Mouse (Mus musculus): ENCODE data around the gene Shtn1.

The Shtn1 gene

GRCm38 (mm10) chr19:59052783-59053490 lies 23.0 kb downstream of the Shtn1 start:
- DNase-seq (ENCODE audit: low read depth in 2 of 2, low spot score in 2 of 2) = no peak

GRCm38 (mm10) chr19:59052053-59052452 lies 23.8 kb downstream of the Shtn1 start:
- DNase-seq (ENCODE audit: low read depth in 2 of 2, low spot score in 2 of 2) = no peak

GRCm38 (mm10) chr19:59051622-59052021 lies 24.3 kb downstream of the Shtn1 start:
- DNase-seq (ENCODE audit: low read depth in 2 of 2, low spot score in 2 of 2) = no peak

GRCm38 (mm10) chr19:59048852-59049251 lies 27.0 kb downstream of the Shtn1 start:
- DNase-seq (ENCODE audit: low read depth in 2 of 2, low spot score in 2 of 2) = no peak

- no peak for DNase-seq (ENCODE audit: low read depth in 2 of 2, low spot score in 2 of 2)
Observed at GRCm38 (mm10) chr19:59047511-59047910, 28.4 kb downstream of the Shtn1 start.

- no peak for DNase-seq (ENCODE audit: low read depth in 2 of 2, low spot score in 2 of 2)
Observed at GRCm38 (mm10) chr19:59041086-59041485, 34.8 kb downstream of the Shtn1 start.

GRCm38 (mm10) chr19:59038793-59039192 lies 37.1 kb downstream of the Shtn1 start:
- DNase-seq (ENCODE audit: low read depth in 2 of 2, low spot score in 2 of 2) = no peak

GRCm38 (mm10) chr19:59036811-59037210 lies 39.1 kb downstream of the Shtn1 start:
- no peak for DNase-seq (ENCODE audit: low read depth in 2 of 2, low spot score in 2 of 2)

- no peak for DNase-seq (ENCODE audit: low read depth in 2 of 2, low spot score in 2 of 2)
Observed at GRCm38 (mm10) chr19:59033241-59033640, 42.7 kb downstream of the Shtn1 start.

GRCm38 (mm10) chr19:59030221-59030620 lies 45.7 kb downstream of the Shtn1 start:
- no peak for DNase-seq (ENCODE audit: low read depth in 2 of 2, low spot score in 2 of 2)

GRCm38 (mm10) chr19:59029011-59029410 lies 46.9 kb downstream of the Shtn1 start:
- DNase-seq (ENCODE audit: low read depth in 2 of 2, low spot score in 2 of 2) = no peak

GRCm38 (mm10) chr19:59028130-59028529 lies 47.8 kb downstream of the Shtn1 start:
- DNase-seq (ENCODE audit: low read depth in 2 of 2, low spot score in 2 of 2) = no peak

- no peak for DNase-seq (ENCODE audit: low read depth in 2 of 2, low spot score in 2 of 2)
Observed at GRCm38 (mm10) chr19:59023876-59024275, 52.0 kb downstream of the Shtn1 start.

GRCm38 (mm10) chr19:59021644-59022043 lies 54.3 kb downstream of the Shtn1 start:
- no peak for DNase-seq (ENCODE audit: low read depth in 2 of 2, low spot score in 2 of 2)

- no peak for DNase-seq (ENCODE audit: low read depth in 2 of 2, low spot score in 2 of 2)
Observed at GRCm38 (mm10) chr19:59010802-59011201, 65.1 kb downstream of the Shtn1 start.

- no peak for DNase-seq (ENCODE audit: low read depth in 2 of 2, low spot score in 2 of 2)
Observed at GRCm38 (mm10) chr19:59006577-59007340, 69.1 kb downstream of the Shtn1 start.

GRCm38 (mm10) chr19:59002827-59003226 lies 73.1 kb downstream of the Shtn1 start:
- DNase-seq (ENCODE audit: low read depth in 2 of 2, low spot score in 2 of 2) = no peak

- DNase-seq (ENCODE audit: low read depth in 2 of 2, low spot score in 2 of 2) = no peak
Observed at GRCm38 (mm10) chr19:58981571-58981970, 94.3 kb downstream of the Shtn1 start.

GRCm38 (mm10) chr19:58980056-58980440 lies 95.9 kb downstream of the Shtn1 start:
- no peak for DNase-seq (ENCODE audit: low read depth in 2 of 2, low spot score in 2 of 2)

- no peak for DNase-seq (ENCODE audit: low read depth in 2 of 2, low spot score in 2 of 2)
Observed at GRCm38 (mm10) chr19:58979436-58980055, 96.4 kb downstream of the Shtn1 start.

GRCm38 (mm10) chr19:58978401-58979171 lies 97.3 kb downstream of the Shtn1 start:
- no peak for DNase-seq (ENCODE audit: low read depth in 2 of 2, low spot score in 2 of 2)

Measured in CD8-positive naive resting alpha-beta T cell, adult 2 months (primary cell).